Mouse (Mus musculus): Measurements from ENCODE around the gene Fer.

Gene Fer

GRCm38 (mm10) chr17:63978794-63979571 lies 116.1 kb downstream of the Fer start:
- no peak for DNase-seq (ENCODE audit: low spot score in 2 of 2)

DNA sequence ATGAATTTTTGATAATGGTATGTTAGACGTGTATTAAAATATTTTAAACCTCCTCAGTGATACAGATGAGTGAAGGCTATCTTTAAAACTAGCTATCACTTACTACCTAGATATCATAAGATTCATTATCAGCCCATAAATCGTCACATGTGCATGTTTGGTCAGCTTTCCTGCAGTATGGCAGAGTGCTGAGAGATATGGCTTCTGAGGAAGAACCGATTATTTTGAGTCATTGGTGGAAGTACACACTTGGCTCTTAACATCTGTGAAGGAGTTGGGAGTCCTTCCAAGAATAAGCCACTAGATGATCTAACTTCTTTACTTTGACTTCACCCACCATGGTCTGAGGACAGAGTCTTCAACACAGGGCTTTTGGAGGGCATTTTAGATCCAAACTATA lies 117.3 kb downstream of the Fer start:
- no peak for DNase-seq (ENCODE audit: low spot score in 2 of 2)

GRCm38 (mm10) chr17:63988710-63989109 lies 125.8 kb downstream of the Fer start:
- no peak for DNase-seq (ENCODE audit: low spot score in 2 of 2)

DNA sequence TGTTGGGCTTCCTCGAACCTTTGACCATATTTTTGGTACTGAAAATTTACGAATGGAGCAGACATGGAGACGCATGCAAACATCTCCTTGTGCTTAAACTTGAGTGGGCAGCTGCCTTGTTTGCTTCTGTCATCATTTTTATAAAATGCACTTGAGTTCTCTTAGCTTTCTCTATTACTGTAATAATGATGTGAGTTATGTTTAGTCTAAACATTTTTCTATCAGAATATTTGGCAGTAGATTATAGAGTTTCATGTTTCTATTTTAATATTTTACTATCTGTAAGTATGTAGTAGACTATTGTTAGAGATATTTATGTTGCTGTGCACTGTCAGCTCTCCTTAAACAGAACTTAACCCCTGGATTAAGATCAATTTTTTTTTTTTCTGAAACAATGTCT lies 128.3 kb downstream of the Fer start:
- no peak for DNase-seq (ENCODE audit: low spot score in 2 of 2)

- no peak for DNase-seq (ENCODE audit: low spot score in 2 of 2)
Measured at GRCm38 (mm10) chr17:63995921-63996320, 133.1 kb downstream of the Fer start.

- DNase-seq (ENCODE audit: low spot score in 2 of 2): no peak
Measured at GRCm38 (mm10) chr17:63997643-63998042, 134.8 kb downstream of the Fer start.

DNA sequence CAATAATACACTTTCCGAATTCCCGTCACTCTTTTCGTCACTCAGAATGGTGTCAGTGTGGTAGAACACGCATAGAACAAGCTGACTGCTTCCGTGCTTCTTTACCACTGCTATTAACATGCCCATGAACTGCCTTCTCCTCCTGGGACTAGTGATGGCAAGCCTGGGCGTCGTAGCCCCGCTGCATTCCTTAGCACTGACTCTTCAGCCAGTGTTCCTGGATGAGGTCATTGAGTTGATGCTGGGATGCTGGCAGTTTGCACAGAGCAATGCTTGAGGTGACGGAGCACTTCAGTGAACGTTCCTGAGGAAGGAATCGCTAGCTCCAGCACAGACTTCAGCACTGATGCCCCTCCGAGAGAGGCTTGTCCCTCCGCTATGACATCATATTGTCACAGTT lies 140.6 kb downstream of the Fer start:
- no peak for DNase-seq (ENCODE audit: low spot score in 2 of 2)

- DNase-seq (ENCODE audit: low spot score in 2 of 2): no peak
Measured at GRCm38 (mm10) chr17:64005575-64006249, 142.8 kb downstream of the Fer start.

- DNase-seq (ENCODE audit: low spot score in 2 of 2): no peak
Measured at GRCm38 (mm10) chr17:64016606-64017005, 153.7 kb downstream of the Fer start.

GRCm38 (mm10) chr17:64018240-64018639 lies 155.4 kb downstream of the Fer start:
- no peak for DNase-seq (ENCODE audit: low spot score in 2 of 2)

GRCm38 (mm10) chr17:64018870-64019269 lies 156.0 kb downstream of the Fer start:
- DNase-seq (ENCODE audit: low spot score in 2 of 2): no peak

DNA sequence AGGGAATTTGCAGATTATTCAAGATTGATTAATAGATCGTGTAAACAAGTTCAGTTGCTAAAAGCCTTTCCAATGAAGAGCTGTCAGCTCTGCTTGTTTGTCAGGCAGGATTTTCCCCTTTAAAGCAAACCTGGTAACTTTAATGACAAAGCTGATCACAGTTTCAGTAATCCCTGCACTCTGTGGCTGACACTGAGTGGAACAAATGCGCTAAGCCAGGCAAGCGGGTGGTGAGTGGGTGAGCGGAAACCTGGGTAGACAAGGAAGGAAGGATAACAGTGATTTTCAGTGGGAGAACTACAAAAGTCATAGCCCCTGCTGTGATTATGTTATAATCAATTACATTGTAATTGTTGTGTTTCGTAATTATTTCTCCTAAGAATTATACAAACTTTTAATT lies 156.8 kb downstream of the Fer start:
- no peak for DNase-seq (ENCODE audit: low spot score in 2 of 2)

- no peak for DNase-seq (ENCODE audit: low spot score in 2 of 2)
Measured at GRCm38 (mm10) chr17:64026485-64026884, 163.6 kb downstream of the Fer start.

DNA sequence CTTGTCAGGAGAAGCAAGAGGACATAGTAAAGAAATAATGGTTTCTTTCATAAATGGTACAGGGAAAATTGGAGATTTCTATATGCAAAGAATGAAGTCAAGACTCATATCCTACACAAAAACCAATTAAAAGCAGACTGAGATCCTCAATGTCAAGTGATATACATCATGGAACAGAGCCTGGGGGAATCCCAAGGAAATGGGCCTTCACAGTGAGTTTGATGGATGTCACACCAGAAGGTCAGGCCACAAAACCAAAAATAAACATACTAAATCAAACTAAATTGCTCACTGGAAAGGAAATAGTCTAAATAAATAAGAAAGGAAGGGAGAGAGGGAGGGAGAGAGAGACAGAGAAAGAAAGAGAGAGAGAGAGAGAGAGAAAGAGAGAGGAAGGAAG lies 178.9 kb downstream of the Fer start:
- no peak for DNase-seq (ENCODE audit: low spot score in 2 of 2)

DNA sequence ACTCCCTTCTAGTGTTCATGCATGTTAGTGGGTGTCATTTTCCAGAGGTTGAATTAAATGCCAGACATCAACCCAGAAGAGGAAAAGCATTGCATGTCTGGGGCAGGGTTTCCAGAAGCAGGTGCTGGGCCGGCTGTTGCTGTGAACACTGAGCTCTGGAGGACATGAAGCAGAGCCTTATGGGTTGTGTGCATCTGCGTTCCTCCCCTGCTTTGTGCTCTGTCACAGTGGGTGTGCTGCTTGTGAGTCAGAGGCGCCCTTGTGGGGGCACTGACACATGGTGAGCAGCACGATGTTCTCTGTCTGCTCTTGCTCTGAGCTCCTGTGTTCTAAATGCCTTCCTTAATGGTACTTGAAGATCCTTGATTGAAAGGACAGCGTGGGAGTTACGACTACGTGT lies 182.5 kb downstream of the Fer start:
- peak; percentile 65 to 72 for DNase-seq (ENCODE audit: low spot score in 2 of 2)

- no peak for DNase-seq (ENCODE audit: low spot score in 2 of 2)
Measured at GRCm38 (mm10) chr17:64046557-64046956, 183.7 kb downstream of the Fer start.

DNA sequence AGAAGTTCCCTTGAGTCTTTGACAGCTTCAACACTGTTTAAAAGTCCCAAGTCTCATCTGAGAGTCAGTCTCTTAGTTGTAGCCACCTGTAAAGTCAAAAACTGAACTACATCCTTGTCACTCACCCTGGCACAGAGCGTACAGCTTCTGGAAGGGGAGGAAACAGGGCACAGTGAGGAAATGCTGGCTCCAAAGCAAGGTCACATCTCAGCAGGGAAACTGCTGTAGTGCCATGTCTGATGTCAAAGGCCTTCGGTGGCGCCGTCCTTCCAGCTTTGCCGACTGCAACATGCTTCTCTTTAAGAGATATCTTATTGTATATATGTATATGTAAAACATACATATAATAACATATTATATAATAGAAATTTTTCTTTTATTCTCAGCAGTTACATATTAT lies 188.0 kb downstream of the Fer start:
- no peak for DNase-seq (ENCODE audit: low spot score in 2 of 2)

- DNase-seq (ENCODE audit: low spot score in 2 of 2): no peak
Measured at GRCm38 (mm10) chr17:64053636-64054035, 190.8 kb downstream of the Fer start.

DNA sequence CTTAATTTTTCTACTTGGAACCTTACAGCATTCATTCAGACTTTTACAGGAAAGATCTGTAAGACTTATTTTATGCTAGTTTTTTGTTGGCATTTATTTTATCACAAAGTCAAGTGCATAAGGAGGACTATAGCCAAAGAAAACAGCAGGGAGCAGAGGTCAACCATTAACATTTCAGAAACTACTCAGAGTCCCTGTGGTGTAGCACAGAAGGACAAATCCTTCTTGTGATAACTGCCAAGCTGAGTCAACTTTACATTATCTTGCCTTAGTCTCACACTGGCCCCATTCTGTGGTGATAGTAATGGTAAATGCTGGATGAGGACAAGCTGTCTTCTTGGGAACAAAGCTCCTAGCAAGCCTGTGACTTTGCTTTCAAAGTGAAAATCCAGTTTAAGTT lies 197.7 kb downstream of the Fer start:
- no peak for DNase-seq (ENCODE audit: low spot score in 2 of 2)

DNA sequence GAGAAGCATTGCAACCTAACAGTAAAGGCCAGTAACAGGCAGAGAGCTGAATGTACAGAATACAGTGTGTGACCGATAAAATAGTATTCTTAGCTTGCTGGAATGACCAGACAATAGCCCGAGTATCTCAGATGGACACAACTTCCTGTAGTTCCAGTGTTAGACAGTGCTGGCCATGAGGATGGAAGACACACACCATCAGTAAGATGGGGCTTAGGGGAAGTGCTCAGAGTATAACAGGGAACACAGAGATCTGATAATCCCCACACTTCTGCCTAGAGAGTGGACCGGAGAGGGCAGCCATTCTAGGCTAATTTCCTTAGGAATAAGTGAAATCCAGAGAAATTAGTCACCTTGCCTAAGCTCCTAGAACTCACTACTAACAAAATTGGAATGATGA lies 202.4 kb downstream of the Fer start:
- DNase-seq (ENCODE audit: low spot score in 2 of 2): no peak

GRCm38 (mm10) chr17:64077392-64077791 lies 214.5 kb downstream of the Fer start:
- DNase-seq (ENCODE audit: low spot score in 2 of 2): peak in 1 of 2 experiments; percentile 34

GRCm38 (mm10) chr17:64084751-64085150 lies 221.9 kb downstream of the Fer start:
- DNase-seq (ENCODE audit: low spot score in 2 of 2): no peak

DNA sequence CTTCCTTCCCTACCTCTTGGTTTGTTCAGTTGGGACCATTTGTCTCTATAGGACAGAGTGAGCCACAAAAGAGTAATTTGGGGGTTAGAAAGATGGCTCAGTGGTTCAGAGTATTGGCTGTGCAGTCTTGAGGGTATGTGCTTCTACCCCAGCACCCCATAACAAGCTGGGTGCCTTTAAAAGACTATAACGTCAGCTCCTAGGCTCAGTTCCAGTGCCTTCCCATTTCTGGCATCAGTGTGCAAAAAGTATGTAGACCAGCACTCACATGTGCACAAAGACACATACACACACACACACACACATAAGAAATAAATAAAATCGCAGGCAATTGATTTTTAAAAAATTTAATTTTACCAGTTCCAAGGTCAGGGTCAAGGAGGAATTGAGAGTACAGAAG lies 222.6 kb downstream of the Fer start:
- DNase-seq (ENCODE audit: low spot score in 2 of 2): no peak
